Mouse (Mus musculus): Measurements from ENCODE around the gene Dnaja3. TPM values are rescaled to one million over a fixed set of nuclear protein-coding genes. Genes with fewer than 3 reads are reported as not detected.

The Dnaja3 gene
- 10 to 100 TPM; 12.2 to 14.4 TPM for total RNA-seq (2023)

DNA sequence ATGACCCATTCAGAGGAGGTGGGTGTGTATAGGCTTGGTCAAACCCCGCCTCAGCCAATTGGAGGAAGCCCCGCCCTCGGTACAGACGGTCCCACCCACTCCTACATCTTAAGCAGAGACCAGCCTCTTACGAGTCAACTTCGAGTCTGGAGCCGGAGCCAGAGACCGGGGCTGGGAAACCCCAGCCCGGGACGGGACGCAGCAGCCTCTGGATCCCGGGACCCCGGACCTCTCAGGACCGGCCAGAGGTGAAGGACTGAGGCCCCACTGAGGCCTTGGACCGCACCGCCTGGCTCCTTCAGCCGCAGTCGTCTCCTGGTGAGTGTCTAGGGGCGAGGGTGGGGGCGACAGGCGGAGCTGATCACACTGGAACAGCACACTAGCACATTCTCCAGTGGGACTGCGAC, at the start of gene Dnaja3, which contains the start of gene Vasn:
Gene Dnaja3, plus strand, starts transcription at position 159 of the 407 bp plus-strand sequence.
Gene Vasn, plus strand, starts transcription at position 111 of the 407 bp plus-strand sequence.

DNA sequence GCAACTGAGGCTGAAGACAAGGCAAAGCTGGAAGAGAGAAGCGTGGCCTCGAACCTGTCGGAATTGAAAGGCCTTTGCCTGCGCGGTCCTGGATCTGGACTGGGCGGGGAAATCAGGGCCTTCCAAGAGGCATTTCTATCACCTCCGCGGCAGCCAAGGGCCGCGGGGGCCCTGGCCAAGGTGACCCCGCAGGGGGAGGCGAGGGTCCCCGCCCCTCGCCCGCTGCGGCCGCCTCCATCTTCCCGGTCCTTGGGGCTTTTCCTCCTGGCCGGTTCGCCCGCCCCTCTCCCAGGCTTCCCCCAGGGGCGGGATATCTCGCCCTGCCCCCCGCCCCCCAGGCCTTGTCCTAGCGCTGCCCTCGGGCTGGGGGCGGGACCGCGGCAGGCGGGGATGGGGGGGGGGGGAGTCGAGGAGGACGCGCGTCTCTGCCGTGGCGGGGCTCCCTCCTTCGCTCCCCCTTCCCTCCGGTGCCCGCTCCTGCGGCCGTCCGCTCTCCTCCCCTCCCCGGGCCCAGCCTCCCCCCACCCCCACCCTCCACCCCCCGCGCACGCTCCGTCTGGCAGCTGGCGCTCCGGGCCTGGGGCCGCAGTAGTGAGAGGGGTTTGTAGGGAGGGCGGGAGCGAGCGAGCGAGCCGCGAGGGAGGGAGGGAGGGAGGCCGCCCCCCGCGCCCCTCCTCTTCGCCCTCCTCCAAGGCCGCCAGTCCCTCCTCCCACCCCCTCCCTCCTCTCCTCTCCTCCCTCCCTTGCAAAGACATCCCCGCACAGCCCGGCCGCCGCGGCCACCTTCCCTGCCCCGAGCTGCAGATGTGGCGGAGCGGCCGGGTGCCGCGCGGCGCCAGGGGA, 45.6 kb upstream of the Dnaja3 start, which contains the start of gene Glis2:
Gene Glis2, plus strand, starts transcription at position 743 of the 843 bp plus-strand sequence.

DNA sequence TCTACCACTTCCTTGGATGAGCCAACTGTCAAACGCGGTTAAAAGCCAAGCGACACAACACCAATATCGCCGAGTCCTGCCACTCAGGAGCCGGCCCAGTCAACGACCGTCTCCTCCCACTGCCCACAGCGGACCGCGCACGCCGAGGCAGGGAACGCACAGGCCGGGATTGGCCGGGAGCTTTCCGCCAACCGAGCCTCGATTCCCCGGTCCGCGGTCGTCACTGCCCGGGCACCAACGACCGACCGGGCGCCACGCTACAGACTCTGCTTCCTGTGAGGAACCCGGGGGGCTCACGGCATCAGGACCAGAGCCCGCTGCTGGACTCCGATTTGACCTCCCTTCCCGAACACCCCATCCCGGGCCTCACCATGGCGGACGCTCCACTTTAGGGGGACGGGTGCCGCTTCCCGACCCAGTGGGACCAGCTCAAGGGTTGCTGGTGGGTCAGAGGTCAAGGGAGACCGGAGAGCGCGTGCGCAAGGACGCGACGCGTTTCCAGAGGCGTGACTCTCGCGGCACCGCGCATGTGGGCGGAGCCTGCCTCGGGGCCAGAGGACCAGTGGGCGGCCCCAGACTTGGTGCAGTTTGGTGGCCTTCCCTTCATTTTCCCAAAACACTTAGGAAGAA, 15.2 kb upstream of the Dnaja3 start, which contains the start of gene Pam16:
Gene Pam16, minus strand, starts transcription at position 508 of the 630 bp plus-strand sequence.

DNA sequence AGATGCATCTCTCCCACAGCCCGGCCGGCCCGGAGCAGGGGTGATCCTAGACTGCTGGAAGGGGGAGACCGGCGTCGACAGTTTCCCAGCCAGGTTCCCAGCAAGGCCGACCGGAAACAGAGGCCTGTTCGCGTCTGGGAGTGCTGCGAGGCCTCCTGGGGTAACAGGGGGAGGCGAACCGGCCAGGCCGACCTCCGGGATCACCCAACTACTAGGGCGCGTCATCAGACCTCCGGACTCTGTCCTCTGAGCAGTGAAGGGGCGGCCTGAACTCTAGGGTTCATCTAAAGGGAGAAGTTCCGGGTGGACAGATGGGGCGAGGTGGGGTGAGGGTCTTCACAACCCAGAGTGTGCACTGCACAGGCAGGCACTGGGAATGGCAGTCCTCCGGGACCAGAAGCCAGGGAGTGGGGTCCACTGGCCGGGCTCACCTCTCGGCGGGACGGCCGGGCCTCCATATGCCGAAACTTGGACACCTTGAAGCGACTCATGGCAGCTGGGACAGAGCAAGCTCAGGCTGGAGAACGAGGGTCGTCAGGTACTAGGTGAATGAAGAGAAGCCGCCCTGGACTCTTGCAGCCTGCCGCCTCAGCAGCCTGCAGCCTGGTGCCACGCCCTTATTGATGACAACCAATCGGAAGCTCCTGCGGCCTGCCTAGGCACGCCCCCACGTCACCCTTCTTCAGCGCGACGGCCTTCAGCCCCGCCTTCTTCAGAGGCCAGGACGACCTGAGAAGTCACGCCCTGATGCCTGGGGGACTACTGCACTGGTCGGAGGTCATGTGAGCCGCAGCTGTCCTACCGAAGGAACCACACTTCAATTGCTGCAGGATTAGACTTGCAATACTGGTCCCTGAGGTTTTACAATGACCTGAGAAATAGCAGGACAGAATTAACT, 39.6 kb downstream of the Dnaja3 start, which contains the start of gene Coro7:
Gene Coro7, minus strand, starts transcription at position 657 of the 898 bp plus-strand sequence.

DNA sequence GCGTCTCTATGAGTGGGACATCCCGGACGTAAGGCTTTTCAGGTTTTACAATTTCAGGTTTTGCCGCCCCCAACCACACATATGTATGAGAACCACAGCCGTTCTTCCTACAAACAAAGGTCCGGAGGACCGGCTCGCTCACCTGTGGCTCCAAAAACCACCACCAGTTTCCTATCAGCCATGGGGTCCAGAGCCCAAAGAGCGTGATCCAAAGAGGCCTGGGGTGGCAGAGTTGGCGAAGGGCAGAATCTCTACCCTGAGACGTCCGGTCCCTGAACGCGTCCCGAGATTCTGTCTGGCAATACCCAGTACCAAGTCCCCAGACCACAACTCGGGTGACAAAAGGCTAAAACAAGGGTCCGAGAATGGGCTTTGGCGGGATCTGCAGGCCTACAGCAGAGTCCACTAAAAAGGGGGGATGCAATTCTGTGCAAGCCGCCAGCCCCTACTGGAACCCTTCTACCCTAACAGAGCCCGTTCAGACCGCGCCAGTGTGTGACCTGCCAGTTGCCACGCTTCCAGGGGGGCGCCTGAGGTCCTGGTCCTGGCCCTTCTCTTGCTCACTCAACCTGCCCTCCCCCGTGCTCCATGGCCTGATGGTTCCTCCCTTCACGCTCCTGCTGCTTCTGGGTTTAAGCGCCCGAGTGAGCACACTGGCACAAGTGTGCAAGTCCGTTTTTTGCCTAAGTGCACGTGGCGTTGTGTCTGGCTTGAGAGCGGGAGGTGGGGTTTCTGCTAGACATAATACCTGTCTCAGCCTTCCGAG, 79.1 kb downstream of the Dnaja3 start, which contains the start of gene Nmral1:
Gene Nmral1, minus strand, starts transcription at position 604 of the 766 bp plus-strand sequence.

DNA sequence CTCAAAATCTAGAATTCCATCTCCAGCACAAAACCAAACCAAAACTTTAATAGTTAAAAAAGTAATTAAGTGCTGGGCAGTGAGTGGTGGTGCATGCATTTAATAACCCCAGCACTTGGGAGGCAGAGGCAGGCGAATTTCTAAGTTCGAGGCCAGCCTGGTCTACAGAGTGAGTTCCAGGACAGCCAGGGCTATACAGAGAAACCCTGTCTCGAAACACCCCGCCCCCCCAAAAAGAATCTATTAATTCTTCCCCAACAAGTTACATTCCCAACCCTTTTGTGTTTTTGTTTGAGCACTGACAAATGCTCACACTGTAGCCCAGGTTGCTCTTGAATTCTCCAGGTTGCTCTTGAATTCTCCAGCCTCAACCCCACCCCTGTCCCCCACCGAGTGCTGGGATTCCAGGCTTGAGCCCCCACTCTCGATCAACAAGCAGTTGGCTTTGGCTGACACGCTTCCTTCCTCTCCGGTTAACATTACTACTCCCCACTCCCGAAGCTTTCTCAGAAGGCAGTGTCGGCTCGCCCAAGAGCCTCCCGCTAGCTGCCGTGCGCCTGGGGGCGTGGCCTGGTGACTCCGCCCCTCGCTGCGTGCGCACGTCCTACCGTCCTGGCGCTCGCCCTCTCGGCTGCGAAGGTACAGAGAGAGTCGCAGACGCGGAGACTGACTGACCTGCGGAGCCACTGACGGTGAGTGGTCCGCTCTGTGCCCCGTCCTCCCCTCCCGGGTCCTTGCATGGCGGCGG, 86.2 kb downstream of the Dnaja3 start, which contains the start of gene Hmox2:
Gene Hmox2, plus strand, starts transcription at position 582 of the 748 bp plus-strand sequence.

Other genes with a start within 250 kb of the Dnaja3 start
- gene Adcy9, start 219.5 kb upstream of the Dnaja3 start, total RNA-seq (2023): 10 to 100 TPM in 1 of 2 experiments, 1 to 10 TPM in 1; 8.5 to 10.8 TPM
- gene Srl, start 98.2 kb upstream of the Dnaja3 start, total RNA-seq (2023): 1 to 10 TPM; 1.2 to 3.2 TPM
- 10 to 100 TPM in 1 of 2 experiments, 1 to 10 TPM in 1; 8.1 to 10.4 TPM for gene Tfap4, start 80.1 kb upstream of the Dnaja3 start, total RNA-seq (2023)
- gene Glis2, start 45.3 kb upstream of the Dnaja3 start, total RNA-seq (2023): under 1 TPM; 0.62 to 0.79 TPM
- 10 to 100 TPM; 38.5 to 42.4 TPM for gene Pam16, start 15.0 kb upstream of the Dnaja3 start, total RNA-seq (2023)
- gene Vasn, start within 50 bp of the Dnaja3 start, total RNA-seq (2023): under 1 TPM; 0.42 TPM
- 100 to 1,000 TPM; 211 to 233 TPM for gene Coro7, start 39.8 kb downstream of the Dnaja3 start, total RNA-seq (2023)
- 10 to 100 TPM; 20.7 to 28.1 TPM for gene Nmral1, start 79.4 kb downstream of the Dnaja3 start, total RNA-seq (2023)
- 10 to 100 TPM; 49.4 to 52.9 TPM for gene Hmox2, start 86.4 kb downstream of the Dnaja3 start, total RNA-seq (2023)
- 10 to 100 TPM; 12.9 to 14.2 TPM for gene Cdip1, start 150.3 kb downstream of the Dnaja3 start, total RNA-seq (2023)
- gene 4930562C15Rik, start 195.4 kb downstream of the Dnaja3 start, total RNA-seq (2023): not detected
- 10 to 100 TPM; 47.8 to 49.8 TPM for gene Ubald1, start 240.3 kb downstream of the Dnaja3 start, total RNA-seq (2023)
- gene Mgrn1, start 246.3 kb downstream of the Dnaja3 start, total RNA-seq (2023): 10 to 100 TPM; 55.9 to 58.3 TPM

Data from neutrophil, adult 83 days (primary cell).